Mouse (Mus musculus) midbrain, embryonic 11.5 days (tissue): ENCODE data around the gene Ttn. TPM values are rescaled to one million over a fixed set of nuclear protein-coding genes. Genes with fewer than 3 reads are reported as not detected.

Source experiments
- ATAC-seq: fragments of 200-750 bp; cut with Nextera tagmentation; 2 replicates; pipeline ENCODE4 v1.8.0; 2017; ENCODE audit warnings: moderate TSS enrichment, moderate library complexity; ENCODE audit not compliant: low FRiP score
- DNase-seq: peaks from one replicate; pipeline ENCODE4 v3.0.0; 2015; ENCODE audit warnings: low spot score; ENCODE audit errors: missing footprints
- H3K27ac ChIP-seq: fragments of 300-500 bp; sonication (generic); 2 replicates; pipeline ENCODE4 v1.5.1; 2014; ENCODE audit warnings: low read depth, low read length
- H3K27me3 ChIP-seq: fragments of 300-500 bp; sonication (generic); 2 replicates; pipeline ENCODE4 v1.6.1; 2014; ENCODE audit warnings: mild to moderate bottlenecking, low read length, moderate library complexity, mixed read lengths; ENCODE audit not compliant: control insufficient read depth, insufficient read depth
- H3K36me3 ChIP-seq: fragments of 300-500 bp; sonication (generic); 2 replicates; pipeline ENCODE4 v1.6.1; 2014; ENCODE audit warnings: mild to moderate bottlenecking, low read length, moderate library complexity, mixed read lengths; ENCODE audit not compliant: control insufficient read depth, insufficient read depth
- H3K4me1 ChIP-seq: fragments of 300-500 bp; sonication (generic); 2 replicates; pipeline ENCODE4 v1.6.1; 2014; ENCODE audit warnings: low read length; ENCODE audit not compliant: control insufficient read depth, insufficient read depth
- H3K4me2 ChIP-seq: fragments of 300-500 bp; sonication (generic); 2 replicates; pipeline ENCODE4 v1.6.1; 2014; ENCODE audit warnings: mild to moderate bottlenecking, moderate library complexity
- H3K4me3 ChIP-seq: fragments of 300-500 bp; sonication (generic); 2 replicates; pipeline ENCODE4 v1.5.1; 2014; ENCODE audit warnings: low read depth, low read length
- H3K9ac ChIP-seq: fragments of 300-500 bp; sonication (generic); 2 replicates; pipeline ENCODE4 v1.6.1; 2014; ENCODE audit warnings: low read length
- H3K9me3 ChIP-seq: fragments of 300-500 bp; sonication (generic); 2 replicates; pipeline ENCODE4 v1.6.1; 2016; ENCODE audit warnings: low read length; ENCODE audit not compliant: control insufficient read depth
- WGBS: fragments of 180-500 bp; shearing (Covaris S2); extraction: QIAGEN DNeasy Blood & Tissue Kit; methylation state at CpG from one replicate; pipeline ENCODE4 v1.1.7; 2014; 5-methylcytosine and 5-hydroxymethylcytosine counted together
- polyA plus RNA-seq: library from polyadenylated mRNA; unstranded; fragments of >200 nt; fragmentation: Nextera tagmentation; extraction: Ambion mirVana; gene quantifications from 2 replicates; pipeline ENCODE4 v1.2.1, GENCODE M21; 2014

Ttn gene
- polyA plus RNA-seq, 1 experiment from 2014 or later: 0.04 TPM

- ATAC-seq: no peak
- Histone ChIP-seq H3K9me3 (no peaks in the 10 kb centered on the region), H3K4me1 (no peaks in the 10 kb centered on the region), H3K9ac (no peak overlapping the region), H3K27me3 (no peaks in the 10 kb centered on the region), H3K36me3 (no peaks in the 10 kb centered on the region), H3K4me2 (no peak overlapping the region), H3K4me3 (no peak overlapping the region), H3K27ac (no peak overlapping the region)
- no peak for DNase-seq
- 81% methylated on average over 4 of the region's 4 CpGs for WGBS
Observed at GRCm38 (mm10) chr2:76806376-76806775, 176.0 kb downstream of the Ttn start.

GRCm38 (mm10) chr2:76805191-76805892 is 177.0 kb downstream of the Ttn start:
- Histone ChIP-seq H3K27me3 (no peaks in the 10 kb centered on the region), H3K27ac (no peak overlapping the region), H3K9ac (no peak overlapping the region), H3K9me3 (no peaks in the 10 kb centered on the region), H3K4me2 (no peak overlapping the region), H3K36me3 (no peaks in the 10 kb centered on the region), H3K4me3 (no peak overlapping the region), H3K4me1 (no peaks in the 10 kb centered on the region)
- WGBS: 59% methylated on average over 5 of the region's 5 CpGs
- DNase-seq (no peak), ATAC-seq (no peak)

DNA sequence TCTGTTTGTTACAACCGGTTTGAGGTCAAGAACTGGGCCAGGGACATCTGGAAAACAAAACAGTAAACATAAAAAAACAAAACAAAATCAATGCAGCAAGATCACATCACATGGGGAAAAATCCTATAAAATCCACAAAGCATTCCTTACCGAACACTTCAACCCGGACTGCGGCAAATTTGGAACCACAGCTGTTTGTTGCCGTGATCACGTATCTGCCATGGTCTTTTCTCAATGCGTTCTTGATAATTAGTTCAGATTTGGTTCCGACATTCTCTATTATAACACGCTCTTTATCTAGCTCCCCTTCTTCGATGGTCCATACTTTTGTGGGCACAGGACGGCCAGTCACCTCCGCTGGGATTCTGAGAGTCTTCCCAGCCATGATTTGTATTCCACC is 198.2 kb downstream of the Ttn start:
- H3K36me3 ChIP-seq: no peaks in the 10 kb centered on the region
- H3K4me2 ChIP-seq: no peak overlapping the region
- WGBS: 96% methylated on average over 12 of the region's 12 CpGs
- ATAC-seq (no peak), DNase-seq (no peak)
- no peak overlapping the region for H3K9ac ChIP-seq
- no peak overlapping the region for H3K27ac ChIP-seq
- no peaks in the 10 kb centered on the region for H3K4me1 ChIP-seq
- no peaks in the 10 kb centered on the region for H3K9me3 ChIP-seq
- no peaks in the 10 kb centered on the region for H3K27me3 ChIP-seq
- no peak overlapping the region for H3K4me3 ChIP-seq

- Histone ChIP-seq H3K36me3 (no peaks in the 10 kb centered on the region), H3K9ac (no peak overlapping the region), H3K4me2 (no peak overlapping the region), H3K4me3 (no peak overlapping the region), H3K9me3 (no peaks in the 10 kb centered on the region), H3K27ac (no peak overlapping the region), H3K27me3 (no peaks in the 10 kb centered on the region), H3K4me1 (no peaks in the 10 kb centered on the region)
- 91% methylated on average over 13 of the region's 13 CpGs for WGBS
- DNase-seq (no peak), ATAC-seq (no peak)
Observed at GRCm38 (mm10) chr2:76780792-76781191, 201.6 kb downstream of the Ttn start.

DNA sequence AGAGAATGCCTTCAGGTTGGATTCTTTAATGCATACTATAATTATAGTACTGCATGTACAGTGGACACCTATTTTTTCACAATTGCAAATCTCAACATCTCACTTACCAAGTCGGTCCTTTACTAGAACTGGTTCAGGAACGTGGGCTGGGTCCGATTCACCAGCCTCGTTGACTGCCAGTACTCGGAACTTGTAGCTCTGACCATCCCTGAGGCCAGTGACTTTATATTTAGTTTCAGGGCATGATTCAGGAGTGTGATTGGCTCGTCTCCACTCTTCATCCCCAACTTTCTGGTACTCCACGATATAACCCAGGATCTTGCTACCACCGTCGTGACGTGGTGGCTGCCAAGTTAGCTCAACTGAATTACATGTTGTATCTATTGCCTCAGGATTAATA is 212.5 kb downstream of the Ttn start:
- ATAC-seq (no peak), DNase-seq (no peak)
- Histone ChIP-seq H3K36me3 (no peaks in the 10 kb centered on the region), H3K4me1 (no peaks in the 10 kb centered on the region), H3K4me2 (no peak overlapping the region), H3K27ac (no peak overlapping the region), H3K27me3 (no peaks in the 10 kb centered on the region), H3K9ac (no peak overlapping the region), H3K4me3 (no peak overlapping the region), H3K9me3 (no peaks in the 10 kb centered on the region)
- 92% methylated on average over 10 of the region's 10 CpGs for WGBS

DNA sequence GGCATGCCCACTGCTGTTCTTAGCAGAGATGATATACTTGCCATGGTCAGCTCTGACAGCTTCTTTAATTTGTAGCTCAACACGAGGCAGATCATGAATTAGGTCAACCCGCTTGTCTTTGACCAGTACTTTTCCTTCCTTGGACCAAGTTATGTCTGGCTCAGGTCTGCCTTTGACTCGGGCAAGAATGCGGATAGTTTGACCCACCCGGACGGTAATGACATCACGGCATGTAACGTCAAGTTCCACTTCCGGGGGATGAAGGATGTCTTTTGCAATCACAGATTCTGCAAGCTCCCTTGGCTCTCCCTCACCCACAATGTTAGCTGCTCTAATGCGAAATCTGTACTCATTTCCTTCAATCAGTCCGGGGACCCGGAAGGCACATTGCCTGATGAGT is 215.1 kb downstream of the Ttn start:
- H3K9me3 ChIP-seq: no peaks in the 10 kb centered on the region
- H3K27me3 ChIP-seq: no peaks in the 10 kb centered on the region
- no peak for DNase-seq
- H3K36me3 ChIP-seq: no peaks in the 10 kb centered on the region
- H3K4me3 ChIP-seq: no peak overlapping the region
- no peak overlapping the region for H3K27ac ChIP-seq
- no peaks in the 10 kb centered on the region for H3K4me1 ChIP-seq
- H3K4me2 ChIP-seq: no peak overlapping the region
- H3K9ac ChIP-seq: no peak overlapping the region
- 94% methylated on average over 12 of the region's 12 CpGs for WGBS
- ATAC-seq: no peak

- H3K9me3 ChIP-seq: no peaks in the 10 kb centered on the region
Observed at GRCm38 (mm10) chr2:76764526-76764925, 217.8 kb downstream of the Ttn start.

GRCm38 (mm10) chr2:76762154-76762553 is 220.2 kb downstream of the Ttn start:
- Histone ChIP-seq H3K27me3 (no peaks in the 10 kb centered on the region), H3K27ac (no peak overlapping the region), H3K36me3 (no peaks in the 10 kb centered on the region), H3K9me3 (0 out of 2 replicates have a peak, but pooled peaks cover 5% of the 10 kb centered on the region), H3K4me1 (no peaks in the 10 kb centered on the region), H3K9ac (no peak overlapping the region), H3K4me3 (no peak overlapping the region), H3K4me2 (no peak overlapping the region)
- ATAC-seq (no peak), DNase-seq (no peak)
- WGBS: 92% methylated on average over 6 of the region's 6 CpGs

More at GRCm38 (mm10) chr2:76764526-76764925, 217.8 kb downstream of the Ttn start:
- Histone ChIP-seq H3K4me1 (no peaks in the 10 kb centered on the region), H3K36me3 (no peaks in the 10 kb centered on the region), H3K9ac (no peak overlapping the region), H3K27me3 (no peaks in the 10 kb centered on the region), H3K27ac (no peak overlapping the region), H3K4me3 (no peak overlapping the region), H3K4me2 (no peak overlapping the region)
- no peak for DNase-seq
- ATAC-seq: no peak
- WGBS: 93% methylated on average over 13 of the region's 13 CpGs

- H3K9ac ChIP-seq: no peak overlapping the region
- H3K9me3 ChIP-seq: 0 out of 2 replicates have a peak, but pooled peaks cover 5% of the 10 kb centered on the region
- ATAC-seq (no peak), DNase-seq (no peak)
- no peak overlapping the region for H3K4me2 ChIP-seq
- H3K4me1 ChIP-seq: no peaks in the 10 kb centered on the region
- H3K27ac ChIP-seq: no peak overlapping the region
- WGBS: 93% methylated on average over 15 of the region's 15 CpGs
- H3K36me3 ChIP-seq: no peaks in the 10 kb centered on the region
- no peaks in the 10 kb centered on the region for H3K27me3 ChIP-seq
- H3K4me3 ChIP-seq: no peak overlapping the region
Observed at GRCm38 (mm10) chr2:76756461-76756860, 225.9 kb downstream of the Ttn start.
